Mouse (Mus musculus) kidney, adult 11 months (tissue): ENCODE results near the gene Acy3.
"Not testable (repeated sequence)": the region's sequence is repeated elsewhere in the genome, so short reads cannot be mapped to it uniquely, and the experiment has no call there.

Experiments
- DNase-seq: peaks from one replicate; pipeline ENCODE4 v3.0.0; 2022

The Acy3 gene

GRCm38 (mm10) chr19:4005091-4005490 is 18.7 kb downstream of the Acy3 start:
- DNase-seq: peak; percentile 1

GRCm38 (mm10) chr19:4005971-4006370 is 19.6 kb downstream of the Acy3 start:
- DNase-seq: no peak

GRCm38 (mm10) chr19:4011086-4011485 is 24.7 kb downstream of the Acy3 start:
- no peak for DNase-seq

- DNase-seq: peak; percentile 99
These were observed 26.2 kb downstream of the Acy3 start, which contains the start of gene Ndufv1 for GRCm38 (mm10) chr19:4012432-4013022. Ndufv1 (minus strand) TSS chr19:4012806.

GRCm38 (mm10) chr19:4013066-4013465 is 26.7 kb downstream of the Acy3 start:
- no peak for DNase-seq

GRCm38 (mm10) chr19:4014802-4015201 is 28.4 kb downstream of the Acy3 start:
- DNase-seq: no peak

- no peak for DNase-seq
These were observed 29.3 kb downstream of the Acy3 start for GRCm38 (mm10) chr19:4015635-4016034.

- DNase-seq: no peak
These were observed 31.7 kb downstream of the Acy3 start for GRCm38 (mm10) chr19:4017921-4018587.

GRCm38 (mm10) chr19:4018743-4019583 is 32.6 kb downstream of the Acy3 start:
- peak; percentile 84 for DNase-seq

GRCm38 (mm10) chr19:4023185-4023584 is 36.8 kb downstream of the Acy3 start:
- DNase-seq: no peak

GRCm38 (mm10) chr19:4027576-4027975 is 41.2 kb downstream of the Acy3 start:
- no peak for DNase-seq

GRCm38 (mm10) chr19:4032668-4033067 is 46.3 kb downstream of the Acy3 start:
- no peak for DNase-seq

GRCm38 (mm10) chr19:4033298-4033697 is 46.9 kb downstream of the Acy3 start:
- DNase-seq: peak; percentile 50

- DNase-seq: no peak
These were observed 47.4 kb downstream of the Acy3 start for GRCm38 (mm10) chr19:4033742-4034141.

GRCm38 (mm10) chr19:4036327-4037045 is 50.1 kb downstream of the Acy3 start:
- no peak for DNase-seq

GRCm38 (mm10) chr19:4037154-4037787 is 50.9 kb downstream of the Acy3 start:
- not testable (repeated sequence) for DNase-seq

GRCm38 (mm10) chr19:4037788-4038232 is 51.4 kb downstream of the Acy3 start, which contains the start of gene Gstp1:
Gstp1 (minus strand) TSS chr19:4037985.
- peak; percentile 83 for DNase-seq
